Mouse (Mus musculus) naive thymus-derived CD4-positive, alpha-beta T cell, adult 2 months (primary cell): Measurements from ENCODE around the gene Surf1.
"Not testable (repeated sequence)": the region's sequence is repeated elsewhere in the genome, so short reads cannot be mapped to it uniquely, and the experiment has no call there.

Experiments used
- DNase-seq: peaks from one replicate; pipeline ENCODE4 v3.0.0-alpha.2; 2011; ENCODE audit warnings: low read depth

Surf1 gene

GRCm38 (mm10) chr2:26886170-26886569 is 30.2 kb downstream of the Surf1 start:
- not testable (repeated sequence) for DNase-seq

- DNase-seq: not testable (repeated sequence)
Observed at GRCm38 (mm10) chr2:26885541-26885940, 30.8 kb downstream of the Surf1 start.

DNA sequence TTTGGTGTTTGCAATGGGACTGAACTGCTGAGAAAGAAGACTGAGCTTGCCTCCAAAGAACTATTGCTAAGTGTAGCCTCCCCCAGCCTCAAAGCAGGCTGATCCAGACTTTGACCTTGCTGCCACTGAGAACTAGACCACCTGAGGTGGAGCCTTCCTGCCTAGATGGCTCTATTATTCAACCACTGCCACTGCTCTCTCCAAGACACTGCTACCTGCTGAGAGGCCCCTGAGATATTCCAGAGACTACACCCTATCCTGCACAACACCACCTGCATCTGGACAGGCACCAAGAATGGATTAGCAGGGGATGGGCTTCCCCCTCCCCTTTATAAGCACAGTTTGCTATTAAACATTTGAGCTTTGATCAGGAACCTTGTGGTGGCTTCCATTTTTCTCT is 37.8 kb downstream of the Surf1 start:
- DNase-seq: no peak

GRCm38 (mm10) chr2:26870666-26871065 is 45.7 kb downstream of the Surf1 start:
- no peak for DNase-seq

DNA sequence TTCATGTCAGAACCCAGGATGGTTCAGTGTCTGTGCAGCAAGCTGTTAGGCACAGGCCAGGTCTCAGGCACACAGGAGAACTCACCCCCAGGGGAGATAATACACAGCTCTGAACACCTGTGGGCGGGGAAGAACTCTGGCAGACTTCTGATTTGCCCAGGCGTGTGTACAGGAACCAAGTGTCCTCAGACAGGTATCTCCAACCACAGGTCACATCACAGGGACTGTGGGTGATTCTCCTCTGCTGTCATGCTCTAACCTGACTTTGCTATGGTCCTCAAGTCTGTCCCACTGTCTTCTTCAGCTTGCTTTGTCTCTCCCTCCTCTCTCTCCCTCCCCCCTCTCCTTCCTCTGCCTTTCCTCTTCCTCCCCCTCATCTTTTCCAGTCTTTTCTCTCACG is 51.5 kb downstream of the Surf1 start, which contains the start of gene Abo:
Gene Abo (minus strand): TSS at position 101 of the 400 bp plus-strand sequence.
- DNase-seq: no peak
